ENCODE assay signal across 11 mouse cellular contexts in genomic region chr10:18317521-18317920, GRCm38 (mm10). TPM values are rescaled to one million over a fixed set of nuclear protein-coding genes. Genes with fewer than 3 reads are reported as not detected.
A peak's percentile ranks its signal among the peaks of the same experiment; 100 is the strongest.
DNase-seq lines count a peak whose midpoint lies in the region; ATAC-seq and TF ChIP-seq lines count a peak whose summit lies in the region.
"Had no signal": no experiment of that assay in that cellular context is flagged by ENCODE, and none has a peak within 500 bp of the region (broad histone marks: within the 10 kb centered on the region; RNA-seq: fewer than 3 reads in every experiment).

No protein-coding gene starts in this region.

- intact Hi-C loops in heart, postnatal 14 days (cut with DNase I): loop anchor here (5.0 kb wide), 2 partner anchors 80 to 210 kb away; no protein-coding TSS in a partner anchor

- ATAC-seq in heart, embryonic 15.5 days (replicated peaks; ENCODE audit: insufficient number of reproducible peaks, insufficient read depth, low FRiP score, low read depth): no peak
- ATAC-seq in embryonic facial prominence, embryonic 14.5 days (ENCODE audit: low read depth): no peak
- ATAC-seq in limb, embryonic 14.5 days (ENCODE audit: low FRiP score, low read depth): no peak

- H3K36me3 ChIP-seq in heart, embryonic 15.5 days: no peaks in the 10 kb centered on the region
- H3K36me3 ChIP-seq in ES-Bruce4 (ENCODE audit: control insufficient read depth, insufficient read depth, low read length, poor library complexity, severe bottlenecking): no peaks in the 10 kb centered on the region
- no peaks in the 10 kb centered on the region for H3K36me3 ChIP-seq in embryonic facial prominence, embryonic 14.5 days (ENCODE audit: control insufficient read depth, insufficient read depth, low read length)
- no peaks in the 10 kb centered on the region for H3K36me3 ChIP-seq in limb, embryonic 14.5 days (ENCODE audit: control insufficient read depth, insufficient read depth, low read length)
- no peaks in the 10 kb centered on the region for H3K36me3 ChIP-seq in thymus, adult 2 months (ENCODE audit: control insufficient read depth, insufficient read depth, low read length)

- no peak overlapping the region for H3K27ac ChIP-seq in heart, embryonic 15.5 days
- no peak overlapping the region for H3K27ac ChIP-seq in ES-Bruce4 (ENCODE audit: insufficient read depth, low read length)
- no peak overlapping the region for H3K27ac ChIP-seq in embryonic facial prominence, embryonic 14.5 days (replicated peaks; ENCODE audit: low read depth, low read length)
- no peak overlapping the region for H3K27ac ChIP-seq in limb, embryonic 14.5 days (replicated peaks; ENCODE audit: low read depth, low read length)
- no peak overlapping the region for H3K27ac ChIP-seq in thymus, adult 2 months (ENCODE audit: control insufficient read depth, insufficient read depth, low read length)

- peak overlapping the region; percentile 85; the same call in 1 of the 2 replicates for H3K4me3 ChIP-seq in heart, embryonic 15.5 days
- no peak overlapping the region for H3K4me3 ChIP-seq in ES-Bruce4 (ENCODE audit: low read depth, low read length)
- H3K4me3 ChIP-seq in embryonic facial prominence, embryonic 14.5 days (ENCODE audit: low read depth, low read length): peak overlapping the region; percentile 84
- no peak overlapping the region for H3K4me3 ChIP-seq in limb, embryonic 14.5 days (replicated peaks; ENCODE audit: low read length)
- no peak overlapping the region for H3K4me3 ChIP-seq in thymus, adult 2 months (ENCODE audit: control insufficient read depth, insufficient read depth, low read length)

- H3K4me2 ChIP-seq in heart, embryonic 15.5 days: peak overlapping the region; percentile 97
- peak overlapping the region; percentile 91 for H3K4me2 ChIP-seq in embryonic facial prominence, embryonic 14.5 days (ENCODE audit: low read depth, low read length)
- H3K4me2 ChIP-seq in limb, embryonic 14.5 days (replicated peaks; ENCODE audit: low read depth, low read length, severe bottlenecking): 0 out of 2 replicates have a peak overlapping the region, but pooled peaks have one; percentile 83

- no peak for DNase-seq in heart, postnatal 14 days
- DNase-seq in embryonic facial prominence, embryonic 14.5 days (ENCODE audit: low spot score): no peak
- DNase-seq in limb, embryonic 14.5 days (ENCODE audit: low spot score): peak; percentile 18
- DNase-seq in thymus, adult 2 months: no peak
- DNase-seq in right cerebral cortex, postnatal 14 days: no peak
- no peak for DNase-seq in testis, postnatal 10 days (ENCODE audit: low spot score)
- DNase-seq: layer of hippocampus, adult 9-11 months; lung, adult 18-20 months had no signal

- H3K9me3 ChIP-seq in heart, embryonic 15.5 days (replicated peaks): no peaks in the 10 kb centered on the region
- no peaks in the 10 kb centered on the region for H3K9me3 ChIP-seq in ES-Bruce4 (replicated peaks; ENCODE audit: control insufficient read depth, insufficient read depth, low read length, poor library complexity, severe bottlenecking)
- no peaks in the 10 kb centered on the region for H3K9me3 ChIP-seq in embryonic facial prominence, embryonic 14.5 days (ENCODE audit: control insufficient read depth, low read length)
- H3K9me3 ChIP-seq in limb, embryonic 14.5 days (ENCODE audit: control insufficient read depth, low read length): no peaks in the 10 kb centered on the region

- TF ChIP-seq CTCF in ES-Bruce4 (IDR thresholded peaks at IDR 0.05; ENCODE audit: low read depth, low read length): no peak
- no peak for TF ChIP-seq CTCF in thymus, adult 2 months (IDR thresholded peaks at IDR 0.05; ENCODE audit: borderline replicate concordance, control insufficient read depth, extremely low read depth, insufficient read depth, low read length, poor library complexity)

- H3K9ac ChIP-seq in heart, embryonic 15.5 days: no peak overlapping the region
- peak overlapping the region; percentile 83; the same call in 1 of the 2 replicates for H3K9ac ChIP-seq in ES-Bruce4 (ENCODE audit: low read depth, poor library complexity, severe bottlenecking)
- H3K9ac ChIP-seq in embryonic facial prominence, embryonic 14.5 days (ENCODE audit: low read depth, low read length): no peak overlapping the region
- H3K9ac ChIP-seq in limb, embryonic 14.5 days (ENCODE audit: low read depth, low read length, severe bottlenecking): no peak overlapping the region

- no peaks in the 10 kb centered on the region for H3K27me3 ChIP-seq in heart, embryonic 15.5 days
- no peaks in the 10 kb centered on the region; the same call in 1 of the 2 replicates for H3K27me3 ChIP-seq in ES-Bruce4 (ENCODE audit: control insufficient read depth, insufficient read depth, low read length, poor library complexity, severe bottlenecking)
- no peaks in the 10 kb centered on the region for H3K27me3 ChIP-seq in embryonic facial prominence, embryonic 14.5 days (replicated peaks; ENCODE audit: control insufficient read depth, insufficient read depth, low read length)
- no peaks in the 10 kb centered on the region for H3K27me3 ChIP-seq in limb, embryonic 14.5 days (ENCODE audit: control insufficient read depth, insufficient read depth, low read length)
- H3K27me3 ChIP-seq in thymus, adult 2 months (ENCODE audit: control insufficient read depth, insufficient read depth, low read length): peaks cover 17% of the 10 kb centered on the region

- WGBS in heart, embryonic 15.5 days: 38% methylated on average over 10 of the region's 10 CpGs
- 33% methylated on average over 10 of the region's 10 CpGs for WGBS in embryonic facial prominence, embryonic 14.5 days
- WGBS in limb, embryonic 14.5 days: 32% methylated on average over 10 of the region's 10 CpGs
- WGBS in thymus, adult 2 months: 58% methylated on average over 10 of the region's 10 CpGs

- no peak for TF ChIP-seq EP300 in ES-Bruce4 (IDR thresholded peaks at IDR 0.05; ENCODE audit: insufficient read depth, low read depth, low read length)

- no peak for TF ChIP-seq POLR2A in ES-Bruce4 (IDR thresholded peaks at IDR 0.05; ENCODE audit: insufficient read depth, low read length)
- TF ChIP-seq POLR2A in limb, embryonic 14.5 days (IDR thresholded peaks at IDR 0.05; ENCODE audit: borderline replicate concordance, extremely low read depth, insufficient read depth, insufficient read length): no peak
- no peak for TF ChIP-seq POLR2A in thymus, adult 2 months (IDR thresholded peaks at IDR 0.05; ENCODE audit: control insufficient read depth, extremely low read depth, insufficient read depth, low read length, poor library complexity)

- H3K4me1 ChIP-seq in heart, embryonic 15.5 days (replicated peaks): peaks cover 11% of the 10 kb centered on the region
- no peaks in the 10 kb centered on the region for H3K4me1 ChIP-seq in ES-Bruce4 (ENCODE audit: control insufficient read depth, insufficient read depth, low read length)
- no peaks in the 10 kb centered on the region for H3K4me1 ChIP-seq in embryonic facial prominence, embryonic 14.5 days (ENCODE audit: control insufficient read depth, insufficient read depth, low read length)
- H3K4me1 ChIP-seq in limb, embryonic 14.5 days (ENCODE audit: control insufficient read depth, insufficient read depth, low read length): peaks cover 9% of the 10 kb centered on the region
- H3K4me1 ChIP-seq in thymus, adult 2 months (replicated peaks; ENCODE audit: control insufficient read depth, insufficient read depth, low read length): peaks cover 14% of the 10 kb centered on the region

RNA-seq across cellular contexts. Expression of gene Nhsl1, which starts 1.3 kb away (rescaled TPM):
- polyA plus RNA-seq in heart, embryonic 15.5 days (2015; fragmentation: Nextera tagmentation; extraction: Ambion mirVana): 11.2 and 12.7 TPM in 2 replicates
- total RNA-seq in heart, postnatal 14 days (2021): 10 to 100 TPM; 20.2 to 21.6 TPM
- polyA plus RNA-seq in ES-Bruce4 (2011; ENCODE audit: insufficient read depth, insufficient read length, low read depth, missing spikeins): 26.9 and 28.1 TPM in 2 replicates
- polyA plus RNA-seq in embryonic facial prominence, embryonic 14.5 days (2014; fragmentation: Nextera tagmentation; extraction: Ambion mirVana): 12.9 and 14.9 TPM in 2 replicates
- 16.6 and 18.8 TPM in 2 replicates for polyA plus RNA-seq in limb, embryonic 14.5 days (2012; rRNA removed)
- 13.4 and 14.5 TPM in 2 replicates for polyA plus RNA-seq in limb, embryonic 14.5 days (2014; fragmentation: Nextera tagmentation; extraction: Ambion mirVana)
- 15.9 and 18.1 TPM in 2 replicates for polyA plus RNA-seq in thymus, adult 2 months (2012; rRNA removed)
- polyA plus RNA-seq: erythroblast, embryonic 14.5 days had no signal

Comparison
In these comparisons a context has a peak if more than half of its experiments do, and no peak if none do; other contexts are left out.
1. H3K4me3 ChIP-seq: peak in heart, embryonic 15.5 days (single experiment) and embryonic facial prominence, embryonic 14.5 days (single experiment); none in ES-Bruce4 (single experiment), limb, embryonic 14.5 days (single experiment) and thymus, adult 2 months (single experiment).
2. Peak in every context shown above with its lines, with median percentiles within 50 percentile points of each other: H3K4me2 ChIP-seq.